Mouse (Mus musculus): ENCODE measurements at regions not wholly inside any gene's neighbourhood (a gene's known extent, or its start where the extent isn't known, plus 50 kb on each side); places are given as distances from the start of the nearest gene placed in this dataset.

DNA sequence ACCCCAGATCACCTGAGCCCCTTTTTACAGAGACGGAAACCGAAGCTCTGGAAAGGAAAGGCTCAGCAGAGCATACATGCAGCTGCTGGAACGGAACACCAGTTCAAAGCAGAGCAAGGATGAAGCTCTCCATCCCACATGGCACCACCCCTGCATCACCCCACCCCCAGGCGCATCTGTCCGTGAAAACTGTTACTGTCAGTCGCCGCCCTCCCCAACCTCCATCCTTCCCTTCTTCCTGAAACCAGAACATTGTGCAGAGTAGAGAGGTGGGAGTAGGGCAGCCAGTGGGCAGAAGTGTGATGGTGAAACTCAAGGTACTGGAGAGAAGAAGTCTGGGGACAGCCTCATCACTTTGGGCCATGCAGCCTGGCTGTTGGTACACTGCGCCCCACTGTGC lies 84.6 kb downstream of the Rplp1 start:
- TF ChIP-seq POLR2A (IDR thresholded peaks at IDR 0.05; ENCODE audit: borderline replicate concordance, control insufficient read depth, low read depth, low read length) (no peak), CTCF (IDR thresholded peaks at IDR 0.05; ENCODE audit: control insufficient read depth, insufficient read depth, low read length) (no peak)
- Histone ChIP-seq H3K4me3 (replicated peaks; ENCODE audit: control insufficient read depth, low read depth, low read length) (no peak overlapping the region), H3K4me1 (ENCODE audit: control insufficient read depth, insufficient read depth, low read length) (peaks cover 1% of the 10 kb centered on the region; the same call in 1 of the 2 replicates), H3K27ac (ENCODE audit: control insufficient read depth, insufficient read depth, low read depth, low read length, poor library complexity) (no peak overlapping the region)
- 56% methylated on average over 8 of the region's 8 CpGs for WGBS

DNA sequence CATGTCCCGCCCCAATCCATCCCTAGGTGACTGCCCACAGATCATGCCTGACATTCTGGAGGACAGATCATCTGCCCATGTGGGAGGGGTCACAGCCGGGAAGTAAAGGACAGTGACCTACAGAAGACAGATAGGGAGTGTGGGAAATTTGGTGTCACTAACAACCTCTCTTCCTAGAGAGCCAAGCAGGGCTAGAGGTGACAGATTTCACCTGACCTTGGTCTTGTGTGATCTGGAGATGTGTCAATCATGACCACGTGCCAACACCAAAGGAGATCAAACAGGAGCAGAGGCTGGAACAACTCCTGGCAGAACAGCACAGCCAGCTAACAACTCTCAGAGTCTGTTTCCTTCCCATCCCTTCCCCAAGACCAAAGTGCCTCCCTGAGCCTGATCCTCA lies 85.0 kb downstream of the Rplp1 start:
- 82% methylated on average over 3 of the region's 3 CpGs for WGBS
- Histone ChIP-seq H3K4me1 (ENCODE audit: control insufficient read depth, insufficient read depth, low read length) (peaks cover 1% of the 10 kb centered on the region; the same call in 1 of the 2 replicates), H3K27ac (ENCODE audit: control insufficient read depth, insufficient read depth, low read depth, low read length, poor library complexity) (no peak overlapping the region), H3K4me3 (replicated peaks; ENCODE audit: control insufficient read depth, low read depth, low read length) (no peak overlapping the region)
- TF ChIP-seq CTCF (IDR thresholded peaks at IDR 0.05; ENCODE audit: control insufficient read depth, insufficient read depth, low read length) = no peak
- TF ChIP-seq POLR2A (IDR thresholded peaks at IDR 0.05; ENCODE audit: borderline replicate concordance, control insufficient read depth, low read depth, low read length) = no peak

DNA sequence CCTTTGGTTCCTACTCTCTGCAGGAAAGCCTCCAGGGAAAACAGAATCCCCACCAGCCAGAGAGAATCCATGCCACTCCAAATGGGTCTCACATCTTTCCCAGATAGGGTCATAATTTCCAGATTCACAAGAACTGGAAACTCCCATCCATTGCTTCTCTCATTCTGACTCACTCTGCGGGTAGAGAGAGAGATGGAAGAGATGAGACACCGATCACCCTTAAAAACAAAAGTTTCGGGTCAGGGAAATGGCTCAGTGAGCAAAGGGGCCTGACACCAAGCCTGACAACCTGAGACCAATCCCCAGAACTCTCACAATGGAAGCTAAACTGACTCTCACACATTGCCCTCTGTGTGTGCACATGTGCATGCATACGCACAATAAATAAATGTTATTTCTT lies 86.6 kb downstream of the Rplp1 start:
- 84% methylated on average over 4 of the region's 4 CpGs for WGBS
- Histone ChIP-seq H3K27ac (ENCODE audit: control insufficient read depth, insufficient read depth, low read depth, low read length, poor library complexity) (no peak overlapping the region), H3K4me1 (ENCODE audit: control insufficient read depth, insufficient read depth, low read length) (peaks cover 1% of the 10 kb centered on the region; the same call in 1 of the 2 replicates), H3K4me3 (replicated peaks; ENCODE audit: control insufficient read depth, low read depth, low read length) (no peak overlapping the region)
- TF ChIP-seq POLR2A (IDR thresholded peaks at IDR 0.05; ENCODE audit: borderline replicate concordance, control insufficient read depth, low read depth, low read length) (no peak), CTCF (IDR thresholded peaks at IDR 0.05; ENCODE audit: control insufficient read depth, insufficient read depth, low read length) (no peak)

DNA sequence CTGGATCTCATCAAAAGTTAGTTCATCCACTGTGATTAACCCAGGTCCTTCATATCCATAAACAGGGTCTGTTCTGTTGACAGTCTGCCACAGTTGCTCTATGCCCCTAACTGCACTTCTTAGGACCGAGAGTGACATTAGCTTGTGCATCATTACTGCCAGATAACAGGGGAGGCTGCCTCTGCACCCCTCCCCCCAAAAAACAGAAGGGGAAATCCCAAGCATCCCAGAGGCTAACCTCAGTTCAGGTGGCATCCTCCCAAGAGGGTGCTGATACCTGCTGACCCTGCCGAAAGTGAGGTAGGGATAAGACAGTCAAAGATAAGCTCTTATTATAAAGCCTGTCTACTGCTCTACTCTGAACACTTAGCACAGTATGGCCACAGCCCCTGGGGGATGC lies 87.3 kb downstream of the Rplp1 start:
- H3K4me1 ChIP-seq (ENCODE audit: control insufficient read depth, insufficient read depth, low read length) = peaks cover 1% of the 10 kb centered on the region; the same call in 1 of the 2 replicates
- no peak overlapping the region for H3K27ac ChIP-seq (ENCODE audit: control insufficient read depth, insufficient read depth, low read depth, low read length, poor library complexity)
- H3K4me3 ChIP-seq (replicated peaks; ENCODE audit: control insufficient read depth, low read depth, low read length) = no peak overlapping the region
- 55% methylated on average over 2 of the region's 2 CpGs for WGBS
- TF ChIP-seq CTCF (IDR thresholded peaks at IDR 0.05; ENCODE audit: control insufficient read depth, insufficient read depth, low read length) (no peak), POLR2A (IDR thresholded peaks at IDR 0.05; ENCODE audit: borderline replicate concordance, control insufficient read depth, low read depth, low read length) (no peak)

DNA sequence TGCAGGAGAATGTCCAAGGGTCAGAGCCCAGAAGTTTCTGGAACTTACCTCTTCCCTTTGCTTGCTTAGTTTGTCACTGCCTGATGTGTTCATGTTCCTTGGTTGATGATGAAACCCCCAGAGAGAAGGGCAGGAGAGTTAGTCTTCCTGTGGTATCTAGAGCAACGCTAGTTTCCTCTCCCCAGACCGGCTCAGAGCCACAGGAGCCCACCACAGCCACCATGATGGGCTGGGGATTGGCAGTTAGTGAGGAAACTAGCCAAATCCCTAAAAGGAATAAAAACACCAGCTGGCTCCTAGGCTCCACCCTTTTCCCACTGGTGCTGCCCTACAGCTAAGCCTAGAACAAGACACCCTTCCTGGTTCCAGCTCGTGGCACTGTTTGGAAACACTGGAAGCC lies 87.9 kb downstream of the Rplp1 start:
- 0% methylated on average over 3 of the region's 3 CpGs for WGBS
- TF ChIP-seq POLR2A (IDR thresholded peaks at IDR 0.05; ENCODE audit: borderline replicate concordance, control insufficient read depth, low read depth, low read length) (no peak), CTCF (IDR thresholded peaks at IDR 0.05; ENCODE audit: control insufficient read depth, insufficient read depth, low read length) (no peak)
- Histone ChIP-seq H3K4me1 (ENCODE audit: control insufficient read depth, insufficient read depth, low read length) (no peaks in the 10 kb centered on the region; the same call in 1 of the 2 replicates), H3K4me3 (replicated peaks; ENCODE audit: control insufficient read depth, low read depth, low read length) (no peak overlapping the region), H3K27ac (ENCODE audit: control insufficient read depth, insufficient read depth, low read depth, low read length, poor library complexity) (no peak overlapping the region)

DNA sequence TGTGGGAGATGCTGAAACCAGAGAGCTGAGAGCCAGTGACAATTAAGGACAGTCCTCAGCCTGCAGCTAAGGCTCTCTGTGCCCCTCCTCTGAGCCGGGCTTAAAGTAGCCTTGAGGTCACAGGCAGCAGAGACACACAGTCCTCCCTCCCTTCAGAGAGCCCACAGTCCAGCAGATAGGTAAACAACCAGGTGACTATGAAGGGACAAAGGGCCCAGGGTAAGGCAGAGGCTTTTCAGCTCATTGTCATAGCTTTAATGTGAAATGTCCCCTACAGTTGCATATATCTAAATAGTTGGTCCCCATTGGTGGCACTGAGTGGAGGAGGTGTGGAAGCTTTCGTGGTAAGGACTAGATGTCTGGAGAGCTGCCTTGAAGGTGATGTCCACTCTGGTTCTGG lies 88.5 kb downstream of the Rplp1 start:
- 75% methylated on average over 2 of the region's 2 CpGs for WGBS
- Histone ChIP-seq H3K4me1 (ENCODE audit: control insufficient read depth, insufficient read depth, low read length) (no peaks in the 10 kb centered on the region; the same call in 1 of the 2 replicates), H3K27ac (ENCODE audit: control insufficient read depth, insufficient read depth, low read depth, low read length, poor library complexity) (no peak overlapping the region), H3K4me3 (replicated peaks; ENCODE audit: control insufficient read depth, low read depth, low read length) (no peak overlapping the region)
- TF ChIP-seq CTCF (IDR thresholded peaks at IDR 0.05; ENCODE audit: control insufficient read depth, insufficient read depth, low read length) (no peak), POLR2A (IDR thresholded peaks at IDR 0.05; ENCODE audit: borderline replicate concordance, control insufficient read depth, low read depth, low read length) (no peak)

DNA sequence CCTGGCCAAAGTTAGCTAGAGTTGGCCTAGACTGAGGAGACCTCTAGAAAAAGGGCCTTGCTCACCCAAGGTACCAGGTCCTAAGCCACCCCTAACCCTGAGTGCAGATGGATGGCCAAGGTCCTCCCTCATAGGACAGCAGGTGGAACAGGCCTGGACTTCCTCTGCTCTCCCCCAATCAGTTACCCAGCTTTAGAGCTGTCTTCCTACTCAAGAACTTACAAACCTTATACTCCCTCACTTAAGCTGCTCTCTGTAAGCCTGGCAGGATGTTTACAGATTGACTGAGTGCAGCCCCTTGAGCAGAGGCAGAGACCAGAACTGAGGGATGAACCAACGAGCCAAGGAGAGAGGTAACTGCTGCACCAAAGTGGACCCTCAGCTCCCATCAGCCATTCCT lies 94.5 kb downstream of the Rplp1 start:
- Histone ChIP-seq H3K4me1 (ENCODE audit: control insufficient read depth, insufficient read depth, low read length) (no peaks in the 10 kb centered on the region), H3K27ac (ENCODE audit: control insufficient read depth, insufficient read depth, low read depth, low read length, poor library complexity) (no peak overlapping the region), H3K4me3 (replicated peaks; ENCODE audit: control insufficient read depth, low read depth, low read length) (no peak overlapping the region)
- 73% methylated on average over 1 of the region's 1 CpGs for WGBS
- TF ChIP-seq CTCF (IDR thresholded peaks at IDR 0.05; ENCODE audit: control insufficient read depth, insufficient read depth, low read length) (no peak), POLR2A (IDR thresholded peaks at IDR 0.05; ENCODE audit: borderline replicate concordance, control insufficient read depth, low read depth, low read length) (no peak)

DNA sequence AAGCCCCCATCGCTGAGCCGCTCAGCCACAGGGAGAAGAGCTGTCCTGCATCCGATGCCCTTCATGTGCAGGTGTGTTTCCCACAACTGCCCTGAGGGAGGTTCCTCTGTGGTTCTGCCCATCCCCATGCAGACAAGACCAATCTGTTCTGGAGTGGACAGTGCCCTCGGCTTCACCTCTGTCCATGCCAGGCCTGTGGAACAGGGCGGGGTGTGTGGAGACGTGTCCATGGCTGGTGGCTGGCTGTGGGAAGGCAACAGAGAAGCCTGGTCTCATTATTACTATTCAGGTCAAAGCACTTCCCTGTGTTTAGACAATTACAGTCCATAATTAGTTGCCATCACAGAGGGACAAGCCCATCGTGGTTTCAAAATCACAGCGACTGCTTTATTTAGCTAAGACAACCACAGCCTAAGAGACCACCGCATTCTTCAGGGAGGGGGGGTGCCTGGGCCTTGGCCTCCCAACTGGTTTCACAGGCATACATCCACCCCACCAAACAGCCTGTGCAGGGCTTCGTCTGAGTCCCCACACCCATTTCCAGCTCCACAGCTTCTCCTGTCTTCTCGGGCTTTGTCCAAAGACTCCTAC lies 97.7 kb downstream of the Rplp1 start:
- 80% methylated on average over 11 of the region's 11 CpGs for WGBS
- Histone ChIP-seq H3K4me1 (ENCODE audit: control insufficient read depth, insufficient read depth, low read length) (no peaks in the 10 kb centered on the region), H3K4me3 (replicated peaks; ENCODE audit: control insufficient read depth, low read depth, low read length) (no peak overlapping the region), H3K27ac (ENCODE audit: control insufficient read depth, insufficient read depth, low read depth, low read length, poor library complexity) (no peak overlapping the region)
- no peak for TF ChIP-seq POLR2A (IDR thresholded peaks at IDR 0.05; ENCODE audit: borderline replicate concordance, control insufficient read depth, low read depth, low read length)
- TF ChIP-seq CTCF (IDR thresholded peaks at IDR 0.05; ENCODE audit: control insufficient read depth, insufficient read depth, low read length) = no peak

DNA sequence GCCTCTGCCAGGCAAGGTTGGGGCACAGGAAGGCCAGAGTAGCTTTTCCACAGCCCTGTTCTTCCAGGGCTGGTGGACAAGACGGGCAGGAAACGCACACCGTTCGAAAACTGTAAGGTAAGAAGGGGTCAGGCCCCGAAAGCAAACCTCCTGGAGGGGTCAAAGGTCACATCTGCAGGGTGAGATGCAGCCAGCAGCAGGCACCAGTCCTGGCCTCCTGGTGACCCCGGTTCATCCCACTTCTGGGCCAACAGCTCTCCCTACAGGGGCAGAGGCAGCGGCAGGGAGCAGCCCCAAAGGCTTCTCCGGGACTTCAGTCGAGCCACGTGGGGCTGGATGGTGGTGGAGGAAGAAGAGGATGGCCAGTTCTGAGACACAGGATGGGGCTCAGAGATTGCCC lies 98.3 kb downstream of the Rplp1 start:
- H3K27ac ChIP-seq (ENCODE audit: control insufficient read depth, insufficient read depth, low read depth, low read length, poor library complexity) = no peak overlapping the region
- 77% methylated on average over 10 of the region's 10 CpGs for WGBS
- H3K4me3 ChIP-seq (replicated peaks; ENCODE audit: control insufficient read depth, low read depth, low read length) = no peak overlapping the region
- H3K4me1 ChIP-seq (ENCODE audit: control insufficient read depth, insufficient read depth, low read length) = no peaks in the 10 kb centered on the region
- TF ChIP-seq POLR2A (IDR thresholded peaks at IDR 0.05; ENCODE audit: borderline replicate concordance, control insufficient read depth, low read depth, low read length) (no peak), CTCF (IDR thresholded peaks at IDR 0.05; ENCODE audit: control insufficient read depth, insufficient read depth, low read length) (no peak)
